Mouse (Mus musculus): ENCODE results near the gene Trappc3. TPM values are rescaled to one million over a fixed set of nuclear protein-coding genes. Genes with fewer than 3 reads are reported as not detected.
A peak's percentile ranks its signal among the peaks of the same experiment; 100 is the strongest.

Trappc3 gene
- total RNA-seq, 2 experiments from 2014 or later, result 22.2 to 24.3 TPM

DNA sequence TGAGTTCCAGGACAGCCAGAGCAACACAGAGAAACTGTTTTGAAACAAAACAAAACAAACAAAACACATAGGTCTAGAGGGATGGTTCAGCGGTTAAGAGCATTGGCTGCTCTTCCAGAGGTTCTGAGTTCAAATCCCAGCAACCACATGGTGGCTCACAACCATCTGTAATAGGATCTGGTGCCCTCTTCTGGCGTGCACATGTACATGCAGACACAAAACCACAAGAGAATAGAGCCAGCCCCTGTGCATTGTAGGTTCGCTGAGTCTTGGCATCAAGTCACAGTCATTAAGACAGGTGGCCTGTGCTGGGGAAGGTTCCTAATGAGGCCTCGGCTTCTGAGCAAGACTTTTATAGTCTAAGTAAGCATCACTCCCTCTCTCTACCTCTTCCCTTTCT lies 41.8 kb downstream of the Trappc3 start:
- intact Hi-C loops (cut with DNase I; ENCODE audit: low total_unique reads), result no loop called here
- no peak for DNase-seq

DNA sequence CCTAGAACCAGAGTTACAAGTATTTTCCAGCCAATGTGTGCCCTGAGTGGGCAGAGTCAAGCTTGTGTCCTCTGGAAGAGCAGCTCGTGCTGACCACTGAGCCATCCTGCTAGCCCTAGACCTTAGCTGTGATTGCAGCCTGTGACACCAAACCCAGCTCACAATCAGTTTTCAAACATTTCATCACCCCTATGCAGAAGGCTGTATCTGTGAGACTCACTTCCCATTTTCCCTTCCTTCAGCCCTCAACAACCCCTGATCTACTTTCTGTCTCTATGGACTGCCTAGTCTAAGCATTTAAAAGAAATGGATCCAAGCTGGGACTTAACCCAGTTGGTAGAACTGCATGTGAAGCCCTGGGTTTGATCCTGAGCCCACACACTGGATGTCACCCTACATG lies 43.3 kb downstream of the Trappc3 start:
- no peak for DNase-seq
- intact Hi-C loops (cut with DNase I; ENCODE audit: low total_unique reads), result no loop called here

DNA sequence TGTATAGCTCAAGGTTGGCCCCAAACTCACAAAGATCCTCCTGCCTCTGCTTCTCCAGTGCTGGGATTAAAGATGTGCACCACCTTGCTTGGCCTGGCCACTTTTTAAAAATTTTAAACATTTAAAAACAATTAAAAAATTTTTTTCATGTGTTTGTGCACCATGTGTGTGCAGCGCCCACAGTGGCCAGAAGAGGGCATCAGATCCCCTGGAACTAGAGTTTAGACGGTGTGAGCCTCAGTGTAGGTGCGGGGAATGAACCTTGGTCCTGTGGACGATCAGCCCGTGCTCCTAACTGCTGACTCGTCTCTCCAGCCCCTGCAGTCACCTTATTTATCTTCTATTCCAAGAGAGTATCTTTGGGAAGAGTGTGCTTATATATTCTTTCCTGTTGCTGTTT lies 43.9 kb downstream of the Trappc3 start:
- intact Hi-C loops (cut with DNase I; ENCODE audit: low total_unique reads), result no loop called here
- DNase-seq, result no peak

GRCm38 (mm10) chr4:126306827-126307226 lies 44.7 kb downstream of the Trappc3 start:
- intact Hi-C loops (cut with DNase I; ENCODE audit: low total_unique reads), result no loop called here
- DNase-seq, result no peak

DNA sequence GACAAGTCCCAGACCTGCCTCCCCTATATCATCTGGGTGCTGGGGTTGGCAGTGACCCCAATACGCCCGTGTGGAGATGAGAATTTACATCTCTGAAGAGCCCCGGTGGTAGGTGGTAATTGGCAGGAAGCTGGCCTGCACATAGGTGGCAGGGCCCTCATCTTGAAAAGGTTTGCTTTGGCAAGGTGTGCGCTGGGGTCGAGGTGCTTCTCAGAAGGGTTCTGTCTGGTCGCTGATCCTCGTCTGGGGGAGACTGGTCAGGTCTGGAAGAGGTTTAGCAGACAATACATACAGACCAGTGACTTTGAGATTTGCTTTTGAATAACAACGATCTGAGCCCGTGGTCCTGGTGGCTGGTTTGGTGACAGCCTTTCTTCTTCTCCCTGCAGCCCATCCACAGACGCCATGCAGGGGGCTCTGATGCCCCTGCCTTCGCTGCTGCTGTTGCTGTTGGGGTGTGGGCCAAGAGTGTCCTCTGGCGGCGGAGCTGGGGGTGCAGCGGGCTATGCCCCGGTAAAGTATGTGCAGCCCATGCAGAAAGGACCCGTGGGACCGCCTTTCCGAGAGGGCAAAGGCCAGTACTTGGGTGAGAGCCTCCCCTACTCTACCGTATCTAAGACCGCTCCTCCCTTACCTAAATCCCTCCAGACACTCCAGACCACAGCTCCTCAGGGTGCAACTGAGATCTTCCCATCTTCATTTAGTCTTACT lies 47.2 kb downstream of the Trappc3 start:
- intact Hi-C loops (cut with DNase I; ENCODE audit: low total_unique reads), result no loop called here
- peak; percentile 49 for DNase-seq

DNA sequence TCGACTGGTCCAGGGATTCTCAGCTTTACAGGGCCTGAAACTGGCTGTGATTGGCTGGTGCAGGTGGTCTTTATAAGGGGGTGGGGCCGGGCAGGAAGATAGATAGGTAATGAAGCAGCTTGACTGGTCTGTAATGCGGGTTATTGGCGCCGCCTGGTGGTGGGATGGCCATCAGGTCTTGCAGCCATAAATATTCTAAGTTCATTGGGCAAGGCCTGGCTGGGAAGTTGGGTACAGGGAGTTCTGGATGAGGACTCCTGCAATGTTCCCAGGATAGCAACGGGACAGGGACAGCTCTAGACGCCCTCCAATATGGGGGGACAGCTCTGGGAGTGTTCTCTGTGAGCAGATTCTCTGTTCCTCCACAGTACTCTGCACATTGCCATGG lies 47.8 kb downstream of the Trappc3 start:
- DNase-seq, result peak; percentile 87
- intact Hi-C loops (cut with DNase I; ENCODE audit: low total_unique reads), result loop anchor here (5.0 kb wide), 2 partner anchors 33 to 88 kb away; no protein-coding TSS in a partner anchor

GRCm38 (mm10) chr4:126310344-126310743 lies 48.2 kb downstream of the Trappc3 start:
- DNase-seq, result no peak
- intact Hi-C loops (cut with DNase I; ENCODE audit: low total_unique reads), result loop anchor here (5.0 kb wide), 2 partner anchors 33 to 88 kb away; no protein-coding TSS in a partner anchor

- intact Hi-C loops (cut with DNase I; ENCODE audit: low total_unique reads), result loop anchor here (5.0 kb wide), 2 partner anchors 34 to 89 kb away; no protein-coding TSS in a partner anchor
- no peak for DNase-seq
Observed at GRCm38 (mm10) chr4:126311566-126312200, 49.6 kb downstream of the Trappc3 start.

GRCm38 (mm10) chr4:126313202-126313601 lies 51.1 kb downstream of the Trappc3 start:
- intact Hi-C loops (cut with DNase I; ENCODE audit: low total_unique reads), result loop anchor here (5.0 kb wide), 2 partner anchors 36 to 91 kb away; no protein-coding TSS in a partner anchor
- no peak for DNase-seq

DNA sequence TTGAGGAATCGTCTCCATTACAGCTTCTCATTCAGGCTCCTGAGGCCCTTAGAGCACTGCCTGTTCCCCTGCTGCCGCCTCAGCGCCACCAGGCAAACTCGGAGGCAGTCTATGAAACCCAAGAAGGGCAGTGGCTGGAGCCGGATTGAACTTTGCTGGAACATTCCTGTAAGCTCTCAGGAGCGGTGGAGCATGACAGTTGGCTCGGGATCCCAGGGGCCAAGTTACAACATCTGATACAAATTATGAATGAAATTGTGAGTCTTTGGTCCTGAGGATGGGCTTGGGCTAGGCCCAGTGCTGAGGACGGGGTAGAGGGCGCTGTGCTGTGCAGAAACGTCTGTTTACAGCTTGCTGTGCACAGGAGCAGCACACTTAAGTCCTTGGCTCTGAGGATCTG lies 52.3 kb downstream of the Trappc3 start:
- intact Hi-C loops (cut with DNase I; ENCODE audit: low total_unique reads), result loop anchor here (5.0 kb wide), 2 partner anchors 37 to 92 kb away; no protein-coding TSS in a partner anchor
- peak; percentile 57 for DNase-seq

DNA sequence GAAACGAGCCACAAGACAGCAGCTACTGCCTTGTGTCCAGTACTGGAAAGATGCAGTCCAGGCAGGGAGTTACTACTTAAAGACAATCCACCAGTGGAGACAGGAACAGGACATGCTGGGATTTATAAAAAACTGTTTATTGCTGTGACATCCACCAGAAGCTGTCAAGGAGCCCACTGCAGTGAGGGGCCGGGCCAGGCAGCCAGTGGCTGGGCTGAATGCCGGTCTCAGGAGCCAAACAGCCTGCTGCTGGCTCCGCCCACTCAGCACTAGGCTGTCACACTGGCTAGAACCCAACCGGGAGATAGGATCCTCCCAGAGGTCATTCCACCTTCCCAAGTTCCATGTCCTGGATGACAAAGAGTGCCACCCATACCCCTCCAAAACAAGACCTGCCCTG lies 53.8 kb downstream of the Trappc3 start:
- no peak for DNase-seq
- intact Hi-C loops (cut with DNase I; ENCODE audit: low total_unique reads), result no loop called here

DNA sequence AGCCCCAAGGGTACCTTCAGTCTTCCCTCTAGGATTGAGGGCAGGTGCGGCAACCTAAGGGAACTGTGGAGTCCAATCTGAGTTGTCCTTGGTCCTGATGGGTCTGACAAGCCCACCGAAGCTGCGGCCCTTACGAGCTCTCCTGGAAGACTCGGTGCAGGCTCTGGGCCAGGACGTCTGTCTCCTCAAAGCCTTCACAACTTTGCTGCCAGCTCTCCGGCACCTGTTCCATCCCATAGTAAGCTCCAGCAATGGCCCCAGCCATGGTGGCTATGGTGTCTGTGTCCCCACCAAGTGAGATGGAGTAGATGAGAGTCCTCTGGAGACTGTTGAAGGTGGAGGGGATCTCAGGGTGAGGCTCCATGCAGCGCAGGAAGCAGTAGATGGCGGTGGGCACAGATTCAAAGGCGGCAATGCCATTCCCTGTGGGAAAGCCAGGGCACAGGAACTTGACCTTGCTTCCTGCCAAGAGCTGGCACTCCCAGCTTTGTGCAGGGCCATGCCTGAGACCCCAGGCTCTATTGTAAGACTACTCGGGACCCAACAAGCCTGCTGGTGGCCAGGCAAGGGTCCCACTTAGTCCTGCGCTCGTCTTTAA lies 54.4 kb downstream of the Trappc3 start:
- DNase-seq, result no peak
- intact Hi-C loops (cut with DNase I; ENCODE audit: low total_unique reads), result no loop called here

DNA sequence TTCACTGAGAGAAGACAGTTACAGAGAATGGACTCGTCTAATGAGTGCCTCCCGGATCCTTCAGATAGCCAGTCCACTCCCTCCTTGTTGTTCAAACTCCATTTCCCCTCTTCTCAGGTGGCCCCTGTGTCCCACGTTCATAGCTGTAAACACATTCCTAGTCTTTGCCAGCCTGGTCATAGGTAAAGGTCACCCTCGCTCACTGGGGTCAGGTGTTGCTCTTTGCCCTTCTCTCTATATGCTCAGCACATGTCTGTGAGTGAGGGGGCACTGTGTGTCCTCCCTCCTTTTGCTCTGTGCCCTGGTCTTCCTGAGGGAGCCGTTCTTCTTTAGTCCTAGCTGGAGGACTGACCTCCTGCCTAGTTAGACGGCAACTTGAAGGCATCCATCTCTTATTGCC lies 57.7 kb downstream of the Trappc3 start:
- no peak for DNase-seq
- intact Hi-C loops (cut with DNase I; ENCODE audit: low total_unique reads), result no loop called here

GRCm38 (mm10) chr4:126321111-126321853 lies 59.2 kb downstream of the Trappc3 start, which contains the start of gene Adprhl2:
TSS of gene Adprhl2 (minus strand) at chr4:126321703.
- intact Hi-C loops (cut with DNase I; ENCODE audit: low total_unique reads), result no loop called here
- DNase-seq, result peak; percentile 99

- DNase-seq, result no peak
- intact Hi-C loops (cut with DNase I; ENCODE audit: low total_unique reads), result no loop called here
Observed at GRCm38 (mm10) chr4:126321854-126322511, 59.9 kb downstream of the Trappc3 start.

- intact Hi-C loops (cut with DNase I; ENCODE audit: low total_unique reads), result no loop called here
- DNase-seq, result no peak
Observed at GRCm38 (mm10) chr4:126322646-126323045, 60.5 kb downstream of the Trappc3 start.

DNA sequence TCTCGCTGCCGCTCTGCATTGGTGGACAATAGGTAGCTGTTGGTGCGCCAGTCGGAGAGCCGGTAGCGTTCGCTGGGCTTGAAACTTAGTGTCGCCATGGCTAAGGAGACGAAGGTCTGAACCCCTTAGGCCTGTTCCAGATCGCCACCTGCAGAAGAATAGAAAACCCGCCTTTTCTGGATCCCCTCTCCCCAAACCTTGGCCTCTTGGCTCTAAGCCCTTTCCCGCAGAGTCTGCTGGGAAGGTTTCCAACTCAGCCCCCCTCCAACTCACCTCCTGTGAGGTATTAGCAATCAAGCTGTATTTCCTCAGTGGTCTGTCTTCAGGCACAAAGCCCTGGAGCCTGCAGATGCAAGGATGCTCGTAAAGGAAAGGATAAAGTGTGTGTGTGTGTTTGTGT lies 62.7 kb downstream of the Trappc3 start:
- no peak for DNase-seq
- intact Hi-C loops (cut with DNase I; ENCODE audit: low total_unique reads), result no loop called here

DNA sequence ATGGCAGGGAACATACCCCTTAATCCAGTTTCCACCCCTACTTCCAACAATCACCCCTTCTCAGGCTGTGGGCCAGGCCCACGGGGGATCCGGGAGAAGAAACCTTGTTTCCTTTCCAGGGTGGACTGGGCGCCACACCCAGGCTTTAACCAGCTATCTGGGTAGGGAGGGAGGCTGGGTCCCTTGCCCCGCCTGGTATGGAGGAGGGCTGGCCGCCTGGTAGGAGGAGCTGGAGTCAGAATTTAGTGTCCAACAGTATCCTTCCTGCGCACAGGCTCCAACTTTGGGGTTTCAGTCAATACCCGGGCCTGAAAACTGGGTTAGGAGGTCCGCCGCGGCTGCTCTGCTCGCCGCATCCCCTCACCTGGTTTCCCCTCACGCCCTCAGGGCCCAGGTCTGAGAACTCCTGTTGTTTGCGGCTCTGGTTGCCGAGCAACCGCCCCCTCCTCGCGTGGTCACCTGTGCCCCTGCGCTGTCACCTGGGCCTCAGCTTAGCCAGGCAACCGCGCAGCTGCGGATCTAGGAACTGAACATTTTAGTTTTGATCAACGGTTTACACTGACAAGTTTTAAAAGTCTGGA lies 63.2 kb downstream of the Trappc3 start, which contains the start of gene Tekt2:
Gene Tekt2, minus strand, starts transcription at position 408 of the 581 bp plus-strand sequence.
- peak; percentile 47 for DNase-seq
- intact Hi-C loops (cut with DNase I; ENCODE audit: low total_unique reads), result no loop called here

Measured in gastrocnemius, postnatal 14 days (tissue).